Mouse (Mus musculus): Measurements from ENCODE around the gene Prss44. TPM values are rescaled to one million over a fixed set of nuclear protein-coding genes. Genes with fewer than 3 reads are reported as not detected.

Gene Prss44
- total RNA-seq, 2 experiments from 2014 or later = not detected

Other genes with a start within 250 kb of the Prss44 start
- 1 to 10 TPM; 1.2 to 2.5 TPM for gene Nradd, start 189.5 kb upstream of the Prss44 start, total RNA-seq (2021)
- gene Nbeal2, start 159.8 kb upstream of the Prss44 start, total RNA-seq (2021) = 1 to 10 TPM; 2.5 to 4.1 TPM
- 10 to 100 TPM; 46.4 to 52.6 TPM for gene Ccdc12, start 157.5 kb upstream of the Prss44 start, total RNA-seq (2021)
- gene Myl3, start 72.1 kb upstream of the Prss44 start, total RNA-seq (2021) = 100 to 1,000 TPM; 358 to 691 TPM
- gene Pth1r, start 66.8 kb upstream of the Prss44 start, total RNA-seq (2021) = 1 to 10 TPM; 2.7 to 4.3 TPM
- not detected for gene Prss42, start 15.8 kb upstream of the Prss44 start, total RNA-seq (2021)
- gene Prss43, start 12.7 kb downstream of the Prss44 start, total RNA-seq (2021) = not detected
- not detected for gene Prss45, start 20.6 kb downstream of the Prss44 start, total RNA-seq (2021)
- gene Prss46, start 30.5 kb downstream of the Prss44 start, total RNA-seq (2021) = not detected
- gene Prss50, start 44.0 kb downstream of the Prss44 start, total RNA-seq (2021) = not detected
- gene Als2cl, start 65.9 kb downstream of the Prss44 start, total RNA-seq (2021) = 1 to 10 TPM; 4.0 to 9.5 TPM
- gene Tmie, start 66.1 kb downstream of the Prss44 start, total RNA-seq (2021) = under 1 TPM; 0.55 to 0.62 TPM
- 1 to 10 TPM in 1 of 2 experiments, under 1 TPM in 1; 0.78 to 2.6 TPM for gene Fam240a, start 102.9 kb downstream of the Prss44 start, total RNA-seq (2021)
- gene Tdgf1, start 132.2 kb downstream of the Prss44 start, total RNA-seq (2021) = not detected
- gene Lrrc2, start 137.6 kb downstream of the Prss44 start, total RNA-seq (2021) = 10 to 100 TPM; 23.7 to 24.1 TPM
- 1 to 10 TPM; 1.2 to 1.3 TPM for gene Rtp3, start 176.6 kb downstream of the Prss44 start, total RNA-seq (2021)
- under 1 TPM; 0.24 to 0.27 TPM for gene Ltf, start 205.3 kb downstream of the Prss44 start, total RNA-seq (2021)
- 1 to 10 TPM; 3.5 to 3.6 TPM for gene Ccrl2, start 243.5 kb downstream of the Prss44 start, total RNA-seq (2021)

All from gastrocnemius, postnatal 14 days (tissue).